Mouse (Mus musculus) CH12.LX (cell line): Measurements from ENCODE around the gene Hes3.

Experiments used
- CTCF ChIP-seq, 2 experiments: IDR thresholded peaks in 1 of 2; conservative IDR thresholded peaks in 1 of 2; 2 replicates each; pipeline ENCODE4 v1.5.1; 2011 to 2012; ENCODE audit warnings: low read depth in 2 of 2, low read length in 2 of 2, improper control_type of control experiment in 1 of 2, inconsistent platforms in 1 of 2, mild to moderate bottlenecking in 1 of 2, moderate library complexity in 1 of 2
- ELF1 ChIP-seq: IDR thresholded peaks from 2 replicates; pipeline ENCODE4 v1.6.1; 2014; ENCODE audit warnings: low read depth, mild to moderate bottlenecking, inconsistent platforms, low read length, improper control_type of control experiment
- GABPA ChIP-seq: IDR thresholded peaks from 2 replicates; pipeline ENCODE4 v1.6.1; 2012; ENCODE audit warnings: low read depth, low read length, improper control_type of control experiment, inconsistent platforms; ENCODE audit not compliant: insufficient replicate concordance
- MAX ChIP-seq: IDR thresholded peaks from 2 replicates; pipeline ENCODE4 v1.6.1; 2011; ENCODE audit warnings: low read length, improper control_type of control experiment
- NELFE ChIP-seq: IDR thresholded peaks from 2 replicates; pipeline ENCODE4 v1.6.1; 2011; ENCODE audit warnings: low read depth, low read length, improper control_type of control experiment
- POLR2A ChIP-seq: IDR thresholded peaks from 2 replicates; pipeline ENCODE4 v1.6.1; 2011; ENCODE audit warnings: low read depth, mild to moderate bottlenecking, improper control_type of control experiment, low read length
- POLR2AphosphoS2 ChIP-seq: IDR thresholded peaks from 2 replicates; pipeline ENCODE4 v1.6.1; 2011; ENCODE audit warnings: low read depth, low read length, improper control_type of control experiment
- RCOR1 ChIP-seq: conservative IDR thresholded peaks from 2 replicates; pipeline ENCODE4 v1.6.1; 2012; ENCODE audit warnings: low read depth, mild to moderate bottlenecking, inconsistent platforms, low read length, improper control_type of control experiment
- SMC3 ChIP-seq: IDR thresholded peaks from 2 replicates; pipeline ENCODE4 v1.6.1; 2011; ENCODE audit warnings: low read depth, low read length, improper control_type of control experiment
- TCF12 ChIP-seq: IDR thresholded peaks from 2 replicates; pipeline ENCODE4 v1.6.1; 2014; ENCODE audit warnings: low read depth, mild to moderate bottlenecking, inconsistent platforms, low read length, improper control_type of control experiment
- ZC3H11A ChIP-seq: IDR thresholded peaks from 2 replicates; pipeline ENCODE4 v1.6.1; 2012; ENCODE audit warnings: low read depth, mild to moderate bottlenecking, inconsistent platforms, low read length, improper control_type of control experiment
- ZKSCAN1 ChIP-seq: IDR thresholded peaks from 2 replicates; pipeline ENCODE4 v1.6.1; 2012; ENCODE audit warnings: low read depth, inconsistent platforms, low read length, improper control_type of control experiment, borderline replicate concordance
- ZMIZ1 ChIP-seq: IDR thresholded peaks from 2 replicates; pipeline ENCODE4 v1.6.1; 2012; ENCODE audit warnings: low read depth, mild to moderate bottlenecking, inconsistent platforms, low read length, improper control_type of control experiment

GRCm38 (mm10) chr4:152260451-152260850 lies 31.0 kb downstream of the Hes3 start:
- TF ChIP-seq CTCF (conservative IDR thresholded peaks at IDR 0.05 in 1 of 2, IDR thresholded peaks at IDR 0.05 in 1 of 2; ENCODE audit: low read depth in 2 of 2, low read length in 2 of 2) (no peak), SMC3 (no peak), GABPA (no peak), POLR2A (no peak), ZC3H11A (no peak), MAX (no peak), NELFE (no peak), POLR2AphosphoS2 (no peak), RCOR1 (no peak), TCF12 (no peak), ZKSCAN1 (no peak), ZMIZ1 (no peak), ELF1 (no peak)
